Mouse (Mus musculus) right cerebral cortex, postnatal 14 days (tissue): ENCODE results near the gene Ror1.
A peak's percentile ranks its signal among the peaks of the same experiment; 100 is the strongest.

ENCODE experiments used
- DNase-seq: peaks from one replicate; pipeline ENCODE4 v3.0.0; 2022

Ror1 gene

DNA sequence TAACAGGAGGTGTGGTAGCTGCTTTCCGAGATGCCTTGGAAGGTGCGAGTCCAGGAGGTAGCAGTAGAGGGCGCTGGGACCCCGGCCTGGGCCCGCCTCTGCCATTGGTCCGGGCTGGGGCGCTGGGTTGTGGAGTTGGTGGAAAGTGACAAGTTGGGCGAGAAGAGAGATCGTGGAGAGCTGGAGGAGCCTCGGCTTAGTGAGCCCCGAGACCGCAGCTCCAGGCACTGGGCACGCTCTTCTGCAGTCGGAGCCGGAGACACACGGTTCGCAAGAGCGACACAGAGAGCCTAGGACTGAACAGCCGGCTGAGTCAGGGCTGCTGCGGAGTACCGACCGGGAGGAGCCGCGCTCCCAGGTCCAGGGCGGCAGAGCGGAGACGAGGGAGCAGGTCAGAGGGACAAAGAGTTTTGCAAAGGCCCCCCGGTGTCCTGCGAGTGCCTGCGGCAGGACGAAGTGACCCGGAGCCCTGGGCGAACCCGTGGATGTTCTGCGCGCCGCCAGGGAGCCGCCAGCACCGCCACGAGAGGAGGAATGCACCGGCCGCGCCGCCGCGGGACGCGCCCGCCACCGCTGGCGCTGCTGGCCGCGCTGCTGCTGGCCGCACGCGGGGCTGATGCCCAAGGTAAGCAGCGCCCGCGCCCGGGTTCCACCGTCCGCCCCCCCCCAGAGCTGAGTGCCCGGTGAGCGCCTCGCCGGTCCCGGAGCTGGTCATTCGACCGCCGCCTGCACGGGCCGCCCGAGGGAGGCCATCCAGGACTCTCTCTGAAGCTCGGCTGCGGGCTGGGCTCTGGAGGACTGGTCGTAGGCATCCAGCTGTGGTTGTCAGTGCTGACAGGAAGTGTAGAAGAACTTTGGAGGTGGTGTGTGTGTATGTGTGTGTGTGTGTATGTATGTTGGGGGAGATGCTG is at the start of gene Ror1:
Ror1 (plus strand) TSS at position 107 of the 911 bp plus-strand sequence.
- peak; percentile 84 for DNase-seq

DNA sequence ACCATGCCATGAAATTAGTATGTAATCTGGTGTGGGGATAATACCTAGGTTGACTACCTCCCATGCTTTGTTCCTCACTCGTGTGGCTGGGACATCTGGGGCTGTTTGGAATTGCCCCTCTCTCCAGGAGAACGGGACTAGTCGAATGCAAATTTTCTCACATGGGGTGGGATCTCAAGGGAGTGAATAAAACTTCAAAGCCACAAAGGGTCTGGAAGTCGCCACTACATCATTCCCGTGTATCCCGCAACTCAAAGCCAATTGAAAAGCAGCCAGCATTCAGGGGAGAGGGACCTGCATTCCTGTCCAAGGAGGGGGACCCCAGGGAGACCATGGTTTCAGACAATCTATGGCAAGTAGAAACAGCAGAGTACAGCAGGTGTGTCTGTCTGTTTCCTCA is 48.5 kb upstream of the Ror1 start:
- no peak for DNase-seq

DNA sequence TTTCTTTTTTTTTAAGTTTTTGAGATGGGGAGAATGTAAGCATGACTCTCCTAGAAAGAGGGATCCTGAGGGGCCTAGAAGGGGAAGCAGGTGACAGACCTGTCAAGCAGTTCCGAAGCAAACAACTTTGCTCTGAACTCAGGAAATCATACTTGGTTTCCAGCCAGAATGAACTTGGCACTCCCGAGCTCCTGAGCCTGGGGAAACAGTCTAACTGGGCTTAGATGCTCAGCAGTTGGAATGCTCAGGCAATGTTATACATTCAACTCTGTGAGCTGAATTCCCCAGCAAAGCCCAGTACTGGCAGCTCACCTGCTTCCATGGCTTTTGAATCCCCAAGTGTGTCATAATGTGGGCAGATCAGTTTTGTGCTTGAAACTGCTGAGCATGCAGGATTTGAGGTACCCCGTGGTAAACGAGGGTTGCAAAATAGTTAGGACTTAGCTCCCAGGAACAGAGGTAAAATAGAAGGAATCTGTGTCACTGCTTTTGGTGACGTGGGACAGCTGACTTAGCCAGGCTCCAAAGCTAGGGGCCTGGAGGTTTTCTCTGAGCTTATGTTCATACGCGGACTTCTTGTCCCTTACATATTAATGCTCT is 47.1 kb upstream of the Ror1 start:
- DNase-seq = no peak

DNA sequence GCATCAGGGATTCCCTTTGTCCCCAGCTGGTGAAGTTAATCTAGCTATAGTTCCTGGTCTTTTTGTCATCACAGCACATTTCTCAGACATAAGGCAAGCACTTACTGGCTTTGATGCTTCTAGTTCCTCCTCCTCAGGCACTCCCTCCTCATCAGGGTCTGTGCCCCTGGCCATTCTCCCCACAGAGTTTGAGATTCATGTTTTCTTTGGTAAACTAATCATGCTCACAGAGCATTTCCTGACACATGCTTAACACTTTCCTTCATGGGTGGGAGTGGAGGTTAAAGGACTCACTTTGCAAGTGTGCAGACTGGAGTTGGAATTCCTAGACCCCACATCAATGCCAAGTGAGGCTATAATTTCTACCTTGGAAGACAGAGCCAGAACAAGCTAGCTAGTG is 43.8 kb upstream of the Ror1 start:
- no peak for DNase-seq

DNA sequence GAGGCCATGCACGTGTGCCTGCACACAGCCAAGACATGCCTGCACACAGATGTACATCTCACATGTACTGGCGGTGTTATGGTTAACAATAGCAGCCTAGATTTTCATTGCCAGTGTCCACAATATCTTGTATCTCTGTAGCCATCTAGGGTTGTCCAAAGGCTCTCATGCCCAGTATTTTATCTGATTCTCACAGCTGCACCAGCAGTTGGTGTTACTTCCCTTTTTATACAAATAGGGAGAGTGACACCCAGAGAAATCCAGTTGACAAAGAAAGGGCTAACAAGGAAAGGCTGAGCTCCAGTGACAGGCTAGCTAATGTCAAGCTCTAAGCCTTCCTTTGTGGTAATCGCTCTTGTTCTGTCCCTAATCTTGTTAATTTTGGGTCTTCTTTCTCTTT is 43.3 kb upstream of the Ror1 start:
- no peak for DNase-seq

DNA sequence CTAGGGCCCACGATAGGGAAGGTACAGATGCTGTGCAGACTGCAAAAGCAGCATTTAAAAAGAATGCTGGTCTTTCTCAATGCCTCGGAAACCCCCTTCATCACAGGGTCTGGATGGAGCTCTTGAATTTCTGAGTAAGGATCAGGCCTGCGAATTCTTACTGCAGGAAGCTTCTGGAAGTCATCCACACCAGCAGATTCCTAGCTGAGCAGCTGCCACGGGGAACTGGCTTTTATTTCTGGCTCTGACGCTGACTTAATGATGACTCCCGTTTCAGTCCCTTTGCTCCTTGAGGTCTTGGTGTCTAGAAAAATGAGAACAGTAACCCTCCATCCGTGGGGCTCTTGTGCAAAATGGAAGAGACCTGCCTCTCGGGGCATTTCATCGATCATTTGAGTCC is 39.5 kb upstream of the Ror1 start:
- DNase-seq = no peak

DNA sequence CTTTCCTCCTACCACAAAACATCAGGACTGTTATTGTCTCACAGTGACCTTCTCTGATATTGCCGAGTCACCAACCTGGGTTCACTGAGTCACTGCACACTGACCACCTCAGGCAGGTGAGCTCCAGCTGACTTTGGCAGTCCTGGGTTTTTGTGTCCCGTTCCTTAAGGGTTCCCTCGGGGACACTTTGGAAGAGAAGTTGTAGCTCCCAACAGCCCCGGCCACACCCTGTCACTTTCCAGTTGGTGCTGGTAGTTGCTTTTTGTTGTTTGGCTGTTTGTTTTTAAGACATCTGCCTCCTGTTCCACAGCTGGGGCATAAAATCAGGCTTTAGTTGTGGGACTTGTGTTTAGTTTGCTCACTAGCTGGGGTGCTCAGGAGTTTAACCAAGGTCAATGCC is 39.1 kb upstream of the Ror1 start:
- no peak for DNase-seq

DNA sequence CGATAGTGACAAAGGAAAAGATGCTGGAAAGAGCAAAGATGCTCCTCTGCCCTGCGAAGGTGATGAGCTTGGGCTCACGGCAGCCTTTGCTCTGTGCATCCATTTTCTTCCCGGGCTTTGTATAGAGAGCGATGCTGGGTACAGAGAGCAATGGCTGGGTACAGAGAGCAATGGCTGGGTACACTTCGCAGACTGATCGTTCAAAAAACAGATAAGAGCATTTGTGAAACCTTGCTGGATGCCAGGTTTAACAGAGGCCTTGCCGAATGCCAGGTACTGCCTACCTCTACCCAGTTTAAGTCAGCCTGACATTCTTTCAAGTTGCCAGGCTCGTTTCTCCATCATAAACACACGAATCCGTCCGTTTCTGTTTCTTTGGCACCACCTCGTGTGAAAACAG is 38.2 kb upstream of the Ror1 start:
- no peak for DNase-seq

DNA sequence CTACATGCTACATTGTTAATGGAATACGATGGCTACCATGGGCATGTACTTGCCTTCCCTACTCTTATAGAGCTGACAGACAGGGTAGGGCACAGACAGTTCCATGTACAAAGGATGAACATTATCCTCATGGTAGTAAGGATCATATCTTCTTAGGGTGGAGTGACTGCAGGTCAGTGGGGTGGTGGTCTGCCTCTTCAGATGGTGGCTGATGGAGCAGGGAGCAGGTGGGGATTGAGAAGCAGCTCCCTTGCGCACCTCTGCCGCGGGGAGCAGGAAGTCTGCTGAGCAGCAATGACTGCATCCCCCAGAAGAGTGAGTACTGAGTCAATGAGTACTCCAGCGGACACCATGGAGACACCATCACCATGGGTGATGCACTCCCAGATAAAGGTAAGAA is 37.0 kb upstream of the Ror1 start:
- no peak for DNase-seq

DNA sequence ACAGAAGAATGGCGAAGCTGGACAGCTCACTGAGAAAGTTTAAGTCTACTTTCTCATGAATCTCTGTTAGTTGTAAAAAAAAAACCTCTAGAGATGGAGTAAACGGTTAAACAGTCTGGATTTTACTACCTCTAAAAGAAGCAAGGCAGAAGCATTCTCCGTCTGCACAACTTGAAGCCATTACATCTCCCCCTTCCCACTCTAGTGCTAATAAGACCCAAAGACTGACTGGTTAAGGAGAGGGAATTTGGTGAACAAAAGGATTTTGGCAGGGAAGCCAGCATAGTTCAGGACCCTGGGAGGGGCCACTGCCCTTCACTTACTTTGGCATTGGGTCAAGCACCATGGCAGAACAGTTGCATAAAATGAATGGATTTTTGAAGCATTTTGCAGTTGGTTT is 35.8 kb upstream of the Ror1 start:
- no peak for DNase-seq

DNA sequence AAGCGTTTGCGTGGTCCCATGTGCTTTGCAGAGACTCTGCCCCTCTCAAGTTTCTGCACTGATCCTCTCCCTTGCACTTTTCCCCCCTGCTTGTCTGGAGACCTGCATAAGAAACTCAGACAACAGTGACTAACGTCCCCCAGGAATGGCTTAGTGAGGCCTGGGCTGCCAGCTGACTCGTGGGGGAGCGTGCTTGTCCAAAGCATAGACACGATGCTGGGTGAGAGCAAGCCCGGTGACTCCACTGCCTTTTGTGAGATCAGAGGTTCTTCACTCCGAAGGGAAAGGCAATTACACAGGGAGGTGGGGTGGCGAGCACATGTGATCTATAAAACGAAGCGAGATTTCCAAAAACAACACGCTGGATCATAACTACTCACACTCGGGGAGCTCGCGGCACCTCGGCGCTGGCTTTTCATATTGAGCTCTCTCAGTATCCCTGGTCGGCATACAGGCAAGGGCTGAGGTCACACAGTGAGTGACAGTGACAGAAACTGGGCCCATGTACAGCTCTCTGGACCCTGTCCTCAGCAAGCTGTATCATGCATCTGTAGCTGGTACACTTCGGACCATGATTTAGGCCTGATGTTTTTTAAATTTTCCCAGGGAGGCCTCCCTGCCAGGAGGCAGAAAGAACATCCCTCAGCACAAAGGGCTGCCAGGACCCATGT is 34.1 kb upstream of the Ror1 start:
- DNase-seq = no peak

DNA sequence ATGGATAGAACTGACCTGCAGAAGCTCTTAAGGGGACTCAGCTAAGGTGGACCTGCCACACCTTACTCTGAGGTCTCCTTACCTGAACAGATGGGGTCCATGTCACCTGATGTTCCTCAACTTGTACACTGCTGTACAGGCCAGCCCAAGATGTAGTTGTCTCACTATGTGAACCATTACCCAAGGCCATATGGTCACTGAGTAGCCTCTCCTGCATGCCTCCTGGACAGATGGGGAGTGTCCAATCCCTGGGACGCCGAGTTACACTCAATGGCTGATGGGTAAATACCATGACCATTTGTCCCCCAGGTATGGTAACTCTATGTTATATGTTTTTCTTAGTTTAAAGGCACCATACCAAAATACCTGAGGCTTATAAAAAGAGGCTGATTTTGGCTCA is 29.9 kb upstream of the Ror1 start:
- no peak for DNase-seq

DNA sequence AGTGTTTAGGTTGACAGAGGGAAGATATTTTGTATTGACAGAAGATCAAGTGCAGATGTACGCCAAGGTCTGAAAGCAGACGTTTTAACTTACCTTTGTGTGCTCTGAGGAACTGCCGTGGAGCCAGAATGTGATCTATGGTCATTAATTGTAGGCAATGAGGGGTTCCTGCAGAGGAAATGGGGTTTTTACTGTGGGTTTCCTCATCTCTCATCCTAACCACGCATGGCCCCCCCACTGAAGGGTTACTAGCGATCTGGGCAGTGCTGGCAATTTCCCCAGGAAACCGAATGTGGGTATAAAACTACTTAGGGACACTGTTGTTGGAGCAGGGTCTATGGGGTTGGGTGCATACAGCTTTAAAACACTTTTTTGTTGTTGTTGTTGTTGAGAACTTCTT is 25.5 kb upstream of the Ror1 start:
- no peak for DNase-seq

DNA sequence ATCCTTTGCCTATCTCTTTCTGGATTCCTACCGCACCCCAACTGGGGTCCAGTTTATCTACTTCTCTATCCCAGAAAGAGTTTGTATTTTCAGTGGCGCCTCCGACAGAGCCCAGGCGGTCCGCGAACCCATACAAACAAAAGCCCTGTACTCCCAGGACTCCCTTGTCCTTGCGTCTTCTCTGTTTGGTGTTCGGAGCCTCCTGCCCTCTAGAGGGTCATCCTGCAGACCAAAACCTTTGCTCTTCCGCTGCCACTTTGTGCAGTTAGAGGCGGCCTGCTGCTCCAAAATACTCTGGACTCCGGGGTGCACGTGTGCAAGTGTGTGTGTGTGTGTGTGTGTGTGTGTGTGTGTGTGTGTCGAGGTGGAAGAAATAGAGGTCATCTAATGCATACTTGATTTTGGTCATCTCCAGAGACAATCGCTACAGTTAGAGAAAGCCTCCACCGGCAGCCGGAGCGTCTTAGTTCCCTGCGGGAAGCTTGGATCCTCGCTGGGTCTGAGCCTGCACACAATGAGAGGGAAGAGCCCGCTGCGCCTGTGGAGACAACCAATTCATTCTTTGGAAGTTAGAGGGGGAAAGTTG is 1.1 kb downstream of the Ror1 start:
- DNase-seq = peak; percentile 19

DNA sequence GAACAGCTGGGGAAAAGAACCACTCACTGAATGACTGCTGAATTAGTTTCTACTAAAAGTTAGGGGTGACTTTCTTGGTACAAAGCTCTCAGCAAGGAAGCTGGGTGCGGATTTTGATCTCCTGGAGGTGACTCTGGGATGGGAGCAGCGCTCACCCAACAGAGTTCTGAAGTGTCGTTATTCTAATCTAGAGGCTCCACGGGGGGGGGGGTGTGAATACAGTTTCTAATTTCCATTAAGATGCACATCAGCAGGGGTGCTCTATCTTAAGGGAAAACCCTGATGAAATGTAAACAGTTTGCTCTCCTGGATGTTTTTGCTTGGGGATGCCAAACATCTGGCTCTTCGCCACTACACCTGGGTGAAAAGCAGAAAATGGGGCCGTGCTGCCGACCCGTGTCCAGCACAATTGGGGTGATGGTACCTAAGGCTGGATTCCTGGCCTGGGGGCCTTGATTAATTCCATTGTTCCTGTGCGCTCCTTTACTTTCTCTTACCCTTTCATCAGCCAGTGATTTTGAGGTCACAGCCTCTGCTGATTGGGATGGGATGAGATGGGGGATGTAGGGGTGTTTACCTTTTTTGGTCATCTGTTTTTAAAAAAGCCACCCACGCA is 1.9 kb downstream of the Ror1 start:
- DNase-seq = no peak

DNA sequence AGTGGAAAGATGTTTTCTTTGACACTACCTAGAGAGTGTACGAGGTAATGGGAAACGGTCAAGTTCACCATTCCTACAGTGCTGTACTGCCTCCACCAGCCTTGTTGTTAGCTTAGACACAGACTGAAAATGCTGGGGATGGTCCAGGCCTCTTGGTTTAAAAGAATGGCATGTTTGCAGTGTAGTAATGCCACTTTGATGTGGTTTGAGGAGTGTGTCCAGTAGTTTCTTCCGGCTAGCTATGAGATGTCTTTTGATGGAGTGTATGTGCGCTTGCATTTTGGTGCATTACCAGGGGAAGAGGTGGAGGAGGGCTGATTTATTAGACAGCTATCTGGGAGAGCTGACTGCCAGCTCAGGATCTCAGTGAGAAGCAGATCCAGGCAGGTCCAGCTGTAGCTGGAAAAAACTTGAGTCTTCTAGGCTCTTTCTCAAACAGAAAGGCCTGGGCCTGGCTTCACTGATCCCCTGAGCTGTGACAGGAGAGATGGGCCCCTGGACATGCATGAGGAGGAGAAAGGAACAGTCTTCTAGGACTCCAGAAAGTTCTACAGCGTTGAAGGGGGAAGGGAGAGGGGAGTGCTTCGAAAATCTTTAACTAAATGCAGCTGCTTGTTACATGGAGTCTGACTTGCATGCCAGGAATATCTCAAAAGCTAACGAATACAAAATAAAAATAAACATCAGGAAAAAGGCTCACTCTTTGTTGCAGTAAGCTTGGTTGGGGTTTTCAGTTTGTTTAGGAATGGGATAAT is 5.7 kb downstream of the Ror1 start:
- no peak for DNase-seq

DNA sequence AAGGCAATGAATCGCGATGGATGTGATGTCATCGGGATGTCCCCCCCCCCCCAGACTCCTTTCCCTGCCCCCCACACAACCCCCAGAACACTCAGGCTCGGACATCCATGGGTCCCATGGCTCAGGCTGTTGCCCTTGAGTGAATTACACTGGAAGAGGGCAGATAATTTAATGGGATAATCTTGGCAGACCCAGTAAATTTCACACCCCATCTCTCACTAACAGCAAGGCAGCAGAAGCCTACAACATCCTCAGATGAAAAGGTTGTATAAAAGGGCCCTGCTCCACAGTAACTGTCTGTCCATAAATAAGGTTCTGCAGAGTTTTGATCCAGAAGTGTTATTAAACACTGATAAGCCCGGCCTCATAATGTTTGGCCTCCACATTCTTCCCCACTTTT is 6.3 kb downstream of the Ror1 start:
- no peak for DNase-seq

DNA sequence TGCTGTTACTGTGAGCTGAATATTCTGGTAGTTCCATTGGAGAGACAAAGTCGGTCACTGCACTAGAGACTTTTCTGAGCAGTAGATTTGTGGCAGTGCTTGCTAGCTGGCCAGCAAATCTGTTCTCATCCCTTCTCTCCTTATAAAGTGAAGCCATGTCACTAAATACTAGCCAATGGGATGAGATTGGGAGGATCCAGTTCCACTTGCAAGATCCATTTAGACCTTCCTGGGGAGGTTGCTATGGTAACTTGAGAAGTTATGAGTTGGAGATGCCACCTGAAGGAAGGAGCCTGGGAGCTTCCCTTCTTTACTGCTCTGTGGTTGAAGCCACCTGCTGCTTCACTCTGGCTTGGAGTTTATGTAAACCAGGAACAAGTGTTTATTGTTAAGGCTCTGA is 8.7 kb downstream of the Ror1 start:
- DNase-seq = no peak

DNA sequence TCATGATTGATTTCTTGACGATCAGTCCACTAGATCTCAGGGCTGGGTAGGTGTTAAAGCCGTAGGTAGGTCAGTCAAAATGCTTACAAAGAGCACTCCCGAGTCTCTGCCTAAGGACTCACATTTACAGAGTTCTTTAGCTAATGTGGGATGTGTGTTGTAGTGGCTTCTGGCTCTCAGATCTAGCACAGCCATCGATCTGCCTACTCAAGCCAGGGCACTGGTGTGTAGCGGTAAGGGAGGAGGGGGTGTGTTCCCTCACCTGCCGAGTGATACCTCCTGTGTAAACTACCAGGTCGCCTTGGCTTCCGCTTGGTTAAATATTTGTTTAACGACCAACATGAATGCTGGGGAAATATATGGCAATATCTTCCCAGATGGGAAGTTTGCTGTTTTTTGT is 12.0 kb downstream of the Ror1 start:
- DNase-seq = no peak

DNA sequence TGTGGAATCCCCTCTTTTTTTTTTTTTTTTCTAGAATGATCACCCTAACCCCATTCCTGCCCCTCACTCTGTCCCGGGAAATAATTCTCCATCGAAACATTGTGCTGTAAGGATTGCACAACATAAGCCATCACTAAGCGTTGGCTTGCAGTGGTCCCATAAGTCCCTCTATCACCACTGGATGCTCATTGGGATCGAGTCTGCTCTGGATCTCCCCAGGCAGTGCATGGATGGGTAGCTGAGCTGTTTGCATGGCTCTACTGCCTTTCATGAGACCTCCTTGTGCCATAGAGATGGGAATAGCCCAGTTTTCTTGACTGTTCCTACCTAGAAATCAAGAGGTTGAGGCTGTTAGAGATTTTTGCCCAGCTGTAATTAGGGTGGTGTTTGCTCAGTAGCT is 13.0 kb downstream of the Ror1 start:
- DNase-seq = no peak

DNA sequence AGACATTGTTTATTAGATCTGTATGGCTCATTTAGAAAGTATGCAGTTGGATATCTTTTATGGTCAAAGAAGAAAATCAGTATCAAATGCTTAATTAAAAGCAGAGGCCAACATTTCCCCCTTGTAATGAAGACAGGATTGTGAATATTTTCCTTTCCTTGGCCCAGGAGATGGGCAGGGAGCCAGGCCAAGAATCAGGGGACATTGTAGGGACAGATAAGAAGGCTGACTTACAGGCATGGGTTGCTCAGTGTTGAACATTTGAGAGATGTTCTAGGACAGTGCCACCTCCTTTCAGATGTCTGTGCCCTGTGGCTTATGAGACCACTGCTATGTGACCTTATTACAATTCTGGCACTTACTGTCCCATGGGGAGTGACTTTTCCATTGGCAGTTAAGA is 18.6 kb downstream of the Ror1 start:
- DNase-seq = no peak

DNA sequence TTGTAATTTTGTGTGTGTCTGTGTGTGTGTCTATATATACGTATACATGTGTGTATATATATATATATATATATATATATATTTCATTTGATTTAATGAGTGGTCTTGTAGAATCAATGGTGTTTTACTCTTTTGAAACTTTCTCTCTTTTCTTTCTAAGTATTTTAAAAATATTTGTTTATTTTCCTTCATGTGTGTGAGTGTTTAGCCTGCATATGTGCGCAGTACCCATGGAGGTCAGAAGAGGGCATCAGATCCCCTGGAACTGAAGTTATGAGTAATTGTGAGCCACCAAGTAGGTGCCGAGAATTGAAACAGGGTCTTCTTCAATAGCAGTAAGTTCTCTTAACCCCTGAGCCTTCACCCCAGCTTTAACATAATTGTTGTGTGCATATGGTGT is 20.8 kb downstream of the Ror1 start:
- no peak for DNase-seq

DNA sequence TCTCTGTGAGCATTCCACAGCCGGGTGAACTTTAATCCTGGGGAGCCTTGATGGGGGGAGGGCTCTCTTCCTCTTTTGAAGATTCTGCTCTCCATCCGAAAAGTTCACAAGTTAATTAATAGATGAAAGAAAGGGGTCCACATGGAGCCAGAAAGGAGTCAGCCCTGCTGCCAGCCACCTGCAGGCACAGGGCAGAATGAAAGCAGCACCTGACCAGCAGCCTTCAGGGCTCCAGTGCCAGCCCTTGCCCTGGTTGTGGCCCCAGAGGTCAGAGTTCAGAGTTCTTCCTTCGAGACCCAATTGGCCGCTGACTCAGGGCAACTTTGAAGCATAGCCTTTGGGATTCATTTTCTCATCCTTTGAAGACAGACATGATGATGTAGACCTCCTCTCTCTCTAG is 23.1 kb downstream of the Ror1 start:
- no peak for DNase-seq
